Mouse (Mus musculus): ENCODE data around the gene Gm11554. TPM values are rescaled to one million over a fixed set of nuclear protein-coding genes. Genes with fewer than 3 reads are reported as not detected.
"Not testable (repeated sequence)": the region's sequence is repeated elsewhere in the genome, so short reads cannot be mapped to it uniquely, and the experiment has no call there.

The Gm11554 gene
- not detected in 2 replicates for polyA plus RNA-seq (2012; rRNA removed)

DNA sequence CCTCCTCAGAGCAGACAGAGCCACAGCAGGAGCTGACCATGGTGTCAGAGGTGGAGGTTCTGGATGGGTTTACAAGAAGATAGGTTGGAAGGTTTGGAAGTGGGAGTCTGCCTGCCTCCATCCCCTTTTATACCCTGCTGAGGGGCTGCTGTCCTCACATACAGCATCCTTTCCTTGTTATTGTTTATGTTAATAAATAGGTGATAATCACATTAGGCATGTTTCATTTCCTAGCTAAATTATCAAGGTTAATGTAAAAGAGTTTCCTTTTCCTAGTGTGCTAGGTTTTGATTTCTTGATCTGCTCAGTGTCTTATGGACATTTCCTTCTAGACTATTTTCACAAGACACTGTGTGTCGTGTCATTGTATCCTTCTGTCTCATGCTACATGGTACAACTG, at the start of gene Gm11554:
Gene Gm11554 (minus strand): TSS at position 101 of the 400 bp plus-strand sequence.
- DNase-seq (ENCODE audit: low read depth), result not testable (repeated sequence)

DNA sequence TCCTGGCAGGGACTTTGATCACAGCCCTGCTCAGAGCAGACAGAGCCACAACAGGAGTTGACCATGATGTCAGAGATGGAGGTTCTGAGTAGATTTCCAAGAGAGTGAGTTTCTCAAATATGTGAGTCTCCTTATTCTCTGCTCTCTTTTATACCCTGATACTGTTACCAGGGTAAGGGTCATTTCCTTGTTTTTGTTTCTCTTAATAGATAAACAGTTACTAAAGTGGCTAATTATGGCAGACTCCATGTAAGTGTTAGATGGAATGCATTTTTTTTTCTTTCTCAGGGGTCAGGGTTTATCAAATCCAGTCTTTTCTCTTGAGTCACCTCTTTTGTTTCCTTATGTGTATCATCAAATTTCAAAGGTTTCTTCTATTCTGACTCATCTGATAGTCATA, 47.3 kb upstream of the Gm11554 start, which contains the start of gene Krtap4-16:
Gene Krtap4-16 (minus strand): TSS at position 101 of the 400 bp plus-strand sequence.
- TF ChIP-seq CTCF (IDR thresholded peaks at IDR 0.05; ENCODE audit: borderline replicate concordance, extremely low read depth, insufficient read depth, insufficient read length) (no peak), POLR2A (IDR thresholded peaks at IDR 0.05; ENCODE audit: borderline replicate concordance, extremely low read depth, insufficient read depth, insufficient read length, poor library complexity, severe bottlenecking) (no peak)
- DNase-seq (ENCODE audit: low read depth), result no peak

DNA sequence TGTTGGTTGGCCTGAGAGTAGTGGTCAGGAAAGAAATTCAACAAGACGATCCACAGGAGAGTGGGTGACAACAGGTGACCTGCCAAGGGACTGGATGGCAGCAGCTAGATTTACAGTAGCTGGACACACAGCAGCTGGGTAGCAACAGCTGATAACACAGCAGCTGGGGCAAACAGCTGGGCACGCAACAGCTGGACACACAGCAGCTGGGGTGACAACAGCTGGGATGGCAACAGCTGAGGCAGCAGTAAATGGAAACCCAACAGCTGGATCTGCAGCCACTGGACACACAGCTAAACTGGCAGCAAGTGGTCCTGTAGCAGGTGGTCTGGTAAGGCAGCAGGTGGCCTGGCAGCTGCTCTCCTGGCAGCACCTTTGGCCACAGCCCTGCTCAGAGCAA, 42.5 kb upstream of the Gm11554 start:
- DNase-seq (ENCODE audit: low read depth), result no peak
- TF ChIP-seq CTCF (IDR thresholded peaks at IDR 0.05; ENCODE audit: borderline replicate concordance, extremely low read depth, insufficient read depth, insufficient read length) (no peak), POLR2A (IDR thresholded peaks at IDR 0.05; ENCODE audit: borderline replicate concordance, extremely low read depth, insufficient read depth, insufficient read length, poor library complexity, severe bottlenecking) (no peak)

DNA sequence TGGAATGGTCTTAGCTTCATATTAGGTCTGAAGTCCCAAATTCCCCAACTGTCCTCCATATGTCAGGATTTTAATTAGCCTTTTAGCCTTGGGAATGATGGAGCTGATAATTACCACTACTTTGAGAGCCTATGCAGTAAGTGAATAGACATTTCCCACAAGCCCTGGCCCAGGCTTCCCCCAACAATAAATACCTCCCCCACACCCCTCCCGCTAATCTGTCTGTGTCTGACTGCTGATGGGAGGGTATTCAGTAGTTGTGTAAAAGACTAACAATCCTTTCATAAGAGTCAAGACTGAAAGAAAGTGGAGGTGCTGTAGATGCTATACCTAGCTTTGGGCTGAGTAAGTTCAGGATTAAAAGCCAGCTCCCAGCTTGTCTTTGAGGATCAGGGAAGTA, 37.9 kb upstream of the Gm11554 start:
- peak; percentile 50 for DNase-seq (ENCODE audit: low read depth)

DNA sequence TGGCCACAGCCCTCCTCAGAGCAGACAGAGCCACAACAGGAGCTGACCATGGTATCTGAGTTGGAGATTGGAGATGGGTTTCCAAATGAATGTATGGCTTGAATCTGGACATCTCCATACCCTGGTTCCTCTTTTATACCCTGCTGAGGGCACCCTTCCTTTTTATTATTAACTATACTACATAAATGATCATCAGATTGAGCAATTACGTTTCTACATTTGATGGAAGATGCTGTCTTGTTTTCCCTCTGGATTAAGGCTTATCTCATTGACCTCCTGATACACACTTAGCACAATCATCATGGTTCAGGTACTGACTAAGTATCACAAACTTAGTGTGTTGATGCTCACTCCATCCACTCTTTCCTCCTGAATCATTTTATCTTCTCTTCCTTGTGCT, 33.7 kb upstream of the Gm11554 start, which contains the start of gene 2300003K06Rik:
Gene 2300003K06Rik (minus strand): TSS at position 101 of the 400 bp plus-strand sequence.
- TF ChIP-seq CTCF (IDR thresholded peaks at IDR 0.05; ENCODE audit: borderline replicate concordance, extremely low read depth, insufficient read depth, insufficient read length) (no peak), POLR2A (IDR thresholded peaks at IDR 0.05; ENCODE audit: borderline replicate concordance, extremely low read depth, insufficient read depth, insufficient read length, poor library complexity, severe bottlenecking) (no peak)
- no peak for DNase-seq (ENCODE audit: low read depth)

More for the DNA sequence above, 37.9 kb upstream of the Gm11554 start:
- TF ChIP-seq CTCF (IDR thresholded peaks at IDR 0.05; ENCODE audit: borderline replicate concordance, extremely low read depth, insufficient read depth, insufficient read length), result no peak
- TF ChIP-seq POLR2A (IDR thresholded peaks at IDR 0.05; ENCODE audit: borderline replicate concordance, extremely low read depth, insufficient read depth, insufficient read length, poor library complexity, severe bottlenecking), result no peak

DNA sequence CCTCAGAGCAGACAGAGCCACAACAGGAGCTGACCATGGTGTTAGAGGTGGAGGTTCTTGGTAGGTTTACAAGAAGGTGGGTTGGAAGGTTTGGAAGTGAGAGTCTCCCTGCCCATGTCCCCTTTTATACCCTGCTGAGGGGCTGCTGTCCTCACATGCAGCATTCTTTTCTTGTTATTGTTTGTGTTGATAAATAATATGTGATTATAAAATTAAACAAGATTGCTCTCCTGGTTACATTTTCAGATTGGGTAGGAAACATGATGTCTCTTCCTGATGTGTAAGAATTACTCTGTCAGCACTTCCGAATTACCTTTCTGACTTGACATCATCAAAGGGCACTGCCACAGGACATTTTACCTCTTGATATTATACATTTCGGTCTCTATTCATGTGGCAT, 11.3 kb upstream of the Gm11554 start, which contains the start of gene Gm11564:
Gene Gm11564 (minus strand): TSS at position 101 of the 400 bp plus-strand sequence.
- not testable (repeated sequence) for DNase-seq (ENCODE audit: low read depth)

DNA sequence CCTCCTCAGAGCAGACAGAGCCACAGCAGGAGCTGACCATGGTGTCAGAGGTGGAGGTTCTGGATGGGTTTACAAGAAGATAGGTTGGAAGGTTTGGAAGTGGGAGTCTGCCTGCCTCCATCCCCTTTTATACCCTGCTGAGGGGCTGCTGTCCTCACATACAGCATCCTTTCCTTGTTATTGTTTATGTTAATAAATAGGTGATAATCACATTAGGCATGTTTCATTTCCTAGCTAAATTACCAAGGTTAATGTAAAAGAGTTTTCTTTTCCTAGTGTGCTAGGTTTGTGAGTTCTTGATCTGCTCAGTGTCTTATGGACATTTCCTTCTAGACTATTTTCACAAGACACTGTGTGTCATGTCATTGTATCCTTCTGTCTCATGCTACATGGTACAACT, 5.5 kb upstream of the Gm11554 start, which contains the start of gene Krtap4-13:
Gene Krtap4-13 (minus strand): TSS at position 101 of the 400 bp plus-strand sequence.
- DNase-seq (ENCODE audit: low read depth), result not testable (repeated sequence)

DNA sequence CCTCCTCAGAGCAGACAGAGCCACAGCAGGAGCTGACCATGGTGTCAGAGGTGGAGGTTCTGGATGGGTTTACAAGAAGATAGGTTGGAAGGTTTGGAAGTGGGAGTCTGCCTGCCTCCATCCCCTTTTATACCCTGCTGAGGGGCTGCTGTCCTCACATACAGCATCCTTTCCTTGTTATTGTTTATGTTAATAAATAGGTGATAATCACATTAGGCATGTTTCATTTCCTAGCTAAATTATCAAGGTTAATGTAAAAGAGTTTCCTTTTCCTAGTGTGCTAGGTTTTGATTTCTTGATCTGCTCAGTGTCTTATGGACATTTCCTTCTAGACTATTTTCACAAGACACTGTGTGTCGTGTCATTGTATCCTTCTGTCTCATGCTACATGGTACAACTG, 5.4 kb downstream of the Gm11554 start, which contains the start of gene Gm11569:
Gene Gm11569 (minus strand): TSS at position 101 of the 400 bp plus-strand sequence.
- DNase-seq (ENCODE audit: low read depth), result not testable (repeated sequence)

DNA sequence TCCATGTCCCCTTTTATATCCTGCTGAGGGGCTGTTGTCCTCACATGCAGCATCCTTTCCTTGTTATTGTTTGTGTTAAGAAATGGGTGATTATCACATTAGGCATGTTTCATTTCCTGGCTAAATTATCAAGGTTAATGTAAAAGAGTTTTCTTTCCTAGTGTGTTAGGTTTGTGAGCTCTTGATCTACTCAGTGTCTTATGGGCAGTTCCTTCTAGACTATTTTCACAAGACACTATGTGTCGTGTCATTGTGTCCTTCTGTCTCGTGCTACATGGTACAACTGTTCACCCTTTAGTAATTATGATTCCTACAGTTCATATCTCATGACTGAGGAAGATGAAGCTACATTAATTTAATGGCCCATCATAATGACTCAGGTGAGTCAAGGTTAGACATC, 10.9 kb downstream of the Gm11554 start, which contains the start of gene Gm11596:
Gene Gm11596 (minus strand): TSS at position 101 of the 400 bp plus-strand sequence.
- no peak for DNase-seq (ENCODE audit: low read depth)
- TF ChIP-seq POLR2A (IDR thresholded peaks at IDR 0.05; ENCODE audit: borderline replicate concordance, extremely low read depth, insufficient read depth, insufficient read length, poor library complexity, severe bottlenecking) (no peak), CTCF (IDR thresholded peaks at IDR 0.05; ENCODE audit: borderline replicate concordance, extremely low read depth, insufficient read depth, insufficient read length) (no peak)

DNA sequence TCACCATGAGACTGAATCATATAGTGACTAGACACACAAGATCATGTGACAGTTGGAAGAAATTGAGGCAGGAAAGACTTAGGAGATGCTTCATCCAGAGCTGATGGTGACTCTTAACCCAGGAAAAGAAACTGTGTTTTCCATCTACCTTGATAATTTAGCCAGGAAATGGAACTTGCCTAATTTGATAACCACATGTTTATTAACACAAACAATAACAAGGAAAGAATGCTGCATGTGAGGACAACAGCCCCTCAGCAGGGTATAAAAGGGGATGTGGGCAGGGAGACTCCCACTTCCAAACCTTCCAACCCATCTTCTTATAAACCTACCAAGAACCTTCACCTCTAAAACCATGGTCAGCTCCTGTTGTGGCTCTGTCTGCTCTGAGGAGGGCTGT, 19.3 kb downstream of the Gm11554 start, which contains the start of gene Krtap4-9:
Gene Krtap4-9 (plus strand): TSS at position 301 of the 400 bp plus-strand sequence.
- not testable (repeated sequence) for DNase-seq (ENCODE audit: low read depth)

DNA sequence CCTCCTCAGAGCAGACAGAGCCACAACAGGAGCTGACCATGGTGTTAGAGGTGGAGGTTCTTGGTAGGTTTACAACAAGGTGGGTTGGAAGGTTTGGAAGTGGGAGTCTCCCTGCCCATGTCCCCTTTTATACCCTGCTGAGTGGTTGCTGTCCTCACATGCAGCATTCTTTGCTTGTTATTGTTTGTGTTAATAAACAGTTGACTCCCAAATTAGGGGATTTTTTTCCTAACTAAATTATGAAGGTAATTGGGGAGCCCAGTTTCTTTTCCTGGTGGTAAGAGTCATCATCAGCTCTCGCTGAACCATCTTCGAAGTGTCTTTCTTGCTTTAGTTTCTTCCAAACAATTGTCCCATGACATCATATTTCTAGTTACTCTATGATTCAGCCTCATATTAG, 23.6 kb downstream of the Gm11554 start, which contains the start of gene Krtap4-8:
Gene Krtap4-8 (minus strand): TSS at position 101 of the 400 bp plus-strand sequence.
- TF ChIP-seq CTCF (IDR thresholded peaks at IDR 0.05; ENCODE audit: borderline replicate concordance, extremely low read depth, insufficient read depth, insufficient read length) (no peak), POLR2A (IDR thresholded peaks at IDR 0.05; ENCODE audit: borderline replicate concordance, extremely low read depth, insufficient read depth, insufficient read length, poor library complexity, severe bottlenecking) (no peak)
- no peak for DNase-seq (ENCODE audit: low read depth)

DNA sequence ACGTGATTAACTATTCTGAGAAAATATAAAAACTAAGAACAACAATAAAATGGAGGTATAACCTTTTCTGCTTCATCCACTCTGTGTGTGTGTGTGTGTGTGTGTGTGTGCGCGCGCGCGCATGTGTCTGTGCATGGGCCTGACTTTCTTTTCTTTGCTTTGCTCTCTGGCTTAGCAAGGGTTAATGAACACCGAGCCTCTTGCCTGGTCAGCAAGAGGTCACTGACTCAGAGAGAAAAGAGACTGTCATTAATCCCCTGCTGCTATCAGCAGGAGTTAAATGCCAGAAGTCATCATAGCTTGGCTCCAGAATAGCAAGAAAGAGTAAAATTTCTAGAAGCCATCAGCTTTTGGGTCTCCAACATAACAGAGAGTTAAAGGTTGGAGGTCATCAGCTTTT, 25.8 kb downstream of the Gm11554 start:
- DNase-seq (ENCODE audit: low read depth), result no peak
- TF ChIP-seq CTCF (IDR thresholded peaks at IDR 0.05; ENCODE audit: borderline replicate concordance, extremely low read depth, insufficient read depth, insufficient read length) (no peak), POLR2A (IDR thresholded peaks at IDR 0.05; ENCODE audit: borderline replicate concordance, extremely low read depth, insufficient read depth, insufficient read length, poor library complexity, severe bottlenecking) (no peak)

DNA sequence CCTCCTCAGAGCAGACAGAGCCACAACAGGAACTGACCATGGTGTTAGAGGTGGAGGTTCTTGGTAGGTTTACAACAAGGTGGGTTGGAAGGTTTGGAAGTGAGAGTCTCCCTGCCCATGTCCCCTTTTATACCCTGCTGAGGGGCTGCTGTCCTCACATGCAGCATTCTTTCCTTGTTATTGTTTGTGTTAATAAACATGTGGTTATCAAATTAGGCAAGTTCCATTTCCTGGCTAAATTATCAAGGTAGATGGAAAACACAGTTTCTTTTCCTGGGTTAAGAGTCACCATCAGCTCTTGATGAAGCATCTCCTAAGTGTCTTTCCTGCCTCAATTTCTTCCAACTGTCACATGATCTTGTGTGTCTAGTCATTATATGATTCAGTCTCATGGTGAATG, 31.4 kb downstream of the Gm11554 start, which contains the start of gene Gm11595:
Gene Gm11595 (minus strand): TSS at position 101 of the 400 bp plus-strand sequence.
- not testable (repeated sequence) for DNase-seq (ENCODE audit: low read depth)
